Mouse (Mus musculus) embryonic facial prominence, embryonic 10.5 days (tissue): ENCODE data around the gene Stard3. TPM values are rescaled to one million over a fixed set of nuclear protein-coding genes. Genes with fewer than 3 reads are reported as not detected.

Experiments used
- DNase-seq: peaks from one replicate; pipeline ENCODE4 v3.0.0-alpha.2; 2017; ENCODE audit warnings: low spot score
- H3K27ac ChIP-seq: fragments of 300-500 bp; sonication (generic); replicated peaks from 2 replicates; pipeline ENCODE4 v1.5.1; 2016; ENCODE audit warnings: mild to moderate bottlenecking
- H3K27me3 ChIP-seq: fragments of 300-500 bp; sonication (generic); replicated peaks from 2 replicates; pipeline ENCODE4 v1.6.1; 2016; ENCODE audit warnings: low read depth, mild to moderate bottlenecking; ENCODE audit not compliant: poor library complexity, severe bottlenecking
- H3K36me3 ChIP-seq: fragments of 300-500 bp; sonication (generic); replicated peaks from 2 replicates; pipeline ENCODE4 v1.6.1; 2016; ENCODE audit warnings: mild to moderate bottlenecking, moderate library complexity
- H3K4me1 ChIP-seq: fragments of 300-500 bp; sonication (generic); 2 replicates; pipeline ENCODE4 v1.6.1; 2016
- H3K4me3 ChIP-seq: fragments of 300-500 bp; sonication (generic); 2 replicates; pipeline ENCODE4 v1.5.1; 2016; ENCODE audit warnings: mild to moderate bottlenecking, moderate library complexity
- H3K9me3 ChIP-seq: fragments of 300-500 bp; sonication (generic); 2 replicates; pipeline ENCODE4 v1.6.1; 2016; ENCODE audit warnings: mild to moderate bottlenecking
- WGBS: fragments of 180-500 bp; shearing (Covaris S2); methylation state at CpG from one replicate; pipeline ENCODE4 v1.1.7; 2016; 5-methylcytosine and 5-hydroxymethylcytosine counted together
- polyA plus RNA-seq: library from polyadenylated mRNA; unstranded; fragments of >200 nt; fragmentation: Nextera tagmentation; extraction: Ambion mirVana; gene quantifications from 2 replicates; pipeline ENCODE4 v1.2.1, GENCODE M21; 2016

Stard3 gene
- polyA plus RNA-seq, 1 experiment from 2014 or later, result 40.8 TPM

GRCm38 (mm10) chr11:98331401-98331800, 26.8 kb upstream of the Stard3 start:
- no peak for DNase-seq
- Histone ChIP-seq H3K27me3 (peaks cover 100% of the 10 kb centered on the region), H3K9me3 (no peaks in the 10 kb centered on the region), H3K36me3 (no peaks in the 10 kb centered on the region), H3K4me3 (no peak overlapping the region), H3K27ac (no peak overlapping the region), H3K4me1 (peaks cover 37% of the 10 kb centered on the region)
- 68% methylated on average over 1 of the region's 1 CpGs for WGBS

GRCm38 (mm10) chr11:98332186-98332585, 26.0 kb upstream of the Stard3 start:
- Histone ChIP-seq H3K4me3 (no peak overlapping the region), H3K9me3 (no peaks in the 10 kb centered on the region), H3K27ac (no peak overlapping the region), H3K36me3 (no peaks in the 10 kb centered on the region), H3K27me3 (peaks cover 100% of the 10 kb centered on the region), H3K4me1 (peaks cover 31% of the 10 kb centered on the region)
- DNase-seq, result no peak
- 75% methylated on average over 3 of the region's 3 CpGs for WGBS

GRCm38 (mm10) chr11:98332841-98333240, 25.3 kb upstream of the Stard3 start:
- Histone ChIP-seq H3K36me3 (no peaks in the 10 kb centered on the region), H3K4me1 (peaks cover 25% of the 10 kb centered on the region), H3K27me3 (peaks cover 100% of the 10 kb centered on the region), H3K9me3 (no peaks in the 10 kb centered on the region), H3K4me3 (no peak overlapping the region), H3K27ac (no peak overlapping the region)
- 79% methylated on average over 4 of the region's 4 CpGs for WGBS
- no peak for DNase-seq

- no peak for DNase-seq
- no peaks in the 10 kb centered on the region for H3K9me3 ChIP-seq
- peaks cover 100% of the 10 kb centered on the region for H3K27me3 ChIP-seq
- 76% methylated on average over 10 of the region's 10 CpGs for WGBS
- H3K27ac ChIP-seq, result no peak overlapping the region
- no peaks in the 10 kb centered on the region for H3K36me3 ChIP-seq
- H3K4me3 ChIP-seq, result no peak overlapping the region
- peaks cover 21% of the 10 kb centered on the region for H3K4me1 ChIP-seq
Measured at GRCm38 (mm10) chr11:98333263-98333696, 24.9 kb upstream of the Stard3 start.

DNA sequence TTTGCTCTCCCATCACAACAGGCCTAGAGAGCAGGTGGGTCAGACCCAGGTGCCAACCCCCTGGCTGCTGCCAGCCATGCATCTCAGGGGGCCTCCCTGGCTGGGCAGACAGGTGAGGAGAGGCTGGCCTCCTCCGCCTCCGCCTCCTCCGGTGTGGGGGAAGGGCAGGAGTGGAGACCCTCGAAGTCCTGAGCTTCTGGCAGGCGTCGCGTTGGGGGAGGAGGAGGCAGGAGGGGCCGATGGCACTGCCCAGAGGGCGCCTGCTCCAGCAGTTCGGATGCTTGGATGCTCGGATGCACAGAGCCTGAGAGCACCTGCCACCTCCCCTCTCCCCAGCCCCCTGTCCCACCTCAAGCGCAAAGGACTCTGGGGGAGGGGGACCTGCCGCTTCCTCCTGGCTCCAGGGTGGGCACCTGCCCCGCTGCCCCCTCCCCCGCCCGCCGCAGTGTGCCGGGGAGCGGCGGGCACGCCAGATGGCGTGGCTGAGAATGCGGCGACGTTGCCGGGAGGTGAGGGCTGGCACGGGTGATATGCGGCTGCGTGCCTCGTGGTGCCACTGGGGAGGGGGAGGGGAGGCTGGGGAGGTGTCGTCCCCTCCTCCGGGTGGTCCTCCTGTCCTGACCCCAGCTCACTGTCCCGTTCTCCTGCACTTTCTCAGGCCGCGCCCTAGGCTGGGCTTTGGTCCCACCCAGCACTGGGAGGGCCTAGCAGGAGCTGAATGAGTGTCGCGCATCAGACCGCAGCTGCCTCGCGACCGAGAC, 24.0 kb upstream of the Stard3 start:
- peaks cover 23% of the 10 kb centered on the region for H3K4me1 ChIP-seq
- no peaks in the 10 kb centered on the region for H3K36me3 ChIP-seq
- no peaks in the 10 kb centered on the region for H3K9me3 ChIP-seq
- H3K27ac ChIP-seq, result no peak overlapping the region
- 3% methylated on average over 41 of the region's 41 CpGs for WGBS
- DNase-seq, result no peak
- H3K27me3 ChIP-seq, result peaks cover 100% of the 10 kb centered on the region
- H3K4me3 ChIP-seq, result peak overlapping the region; percentile 41

GRCm38 (mm10) chr11:98335250-98335649, 22.9 kb upstream of the Stard3 start:
- Histone ChIP-seq H3K27ac (no peak overlapping the region), H3K9me3 (no peaks in the 10 kb centered on the region), H3K27me3 (peaks cover 100% of the 10 kb centered on the region), H3K36me3 (no peaks in the 10 kb centered on the region), H3K4me1 (peaks cover 26% of the 10 kb centered on the region), H3K4me3 (no peak overlapping the region)
- no peak for DNase-seq
- WGBS, result 8% methylated on average over 9 of the region's 9 CpGs

- DNase-seq, result no peak
- 16% methylated on average over 13 of the region's 13 CpGs for WGBS
- Histone ChIP-seq H3K36me3 (no peaks in the 10 kb centered on the region), H3K4me3 (no peak overlapping the region), H3K4me1 (peaks cover 26% of the 10 kb centered on the region), H3K9me3 (no peaks in the 10 kb centered on the region), H3K27ac (no peak overlapping the region), H3K27me3 (peaks cover 99% of the 10 kb centered on the region)
Measured at GRCm38 (mm10) chr11:98336245-98337107, 21.7 kb upstream of the Stard3 start.

GRCm38 (mm10) chr11:98338507-98338961, 19.6 kb upstream of the Stard3 start:
- no peak for DNase-seq

DNA sequence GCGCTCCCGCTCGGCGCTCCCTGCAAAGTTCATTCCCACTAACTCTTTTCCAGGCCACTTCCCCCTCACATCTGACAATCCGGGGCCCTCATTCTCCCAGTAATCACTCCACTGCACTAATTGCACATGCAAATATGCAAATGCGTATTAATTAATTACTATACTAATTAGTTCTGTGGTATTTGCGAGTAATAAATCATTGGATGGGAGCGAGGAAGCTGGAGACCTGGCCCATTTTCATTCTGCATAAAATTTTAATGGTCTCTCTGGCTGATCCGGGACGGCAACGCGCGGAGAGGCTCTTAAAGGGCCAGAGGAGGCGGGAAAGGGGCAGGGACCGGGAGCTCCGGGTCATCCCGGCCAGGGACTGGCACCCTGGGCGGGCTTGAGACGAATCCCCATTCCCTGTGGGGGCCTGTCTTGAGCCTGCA, 19.1 kb upstream of the Stard3 start:
- WGBS, result under 1% methylated on average over 19 of the region's 19 CpGs
- H3K36me3 ChIP-seq, result no peaks in the 10 kb centered on the region
- peak overlapping the region; percentile 58 for H3K4me3 ChIP-seq
- DNase-seq, result no peak
- H3K27ac ChIP-seq, result no peak overlapping the region
- H3K9me3 ChIP-seq, result no peaks in the 10 kb centered on the region
- H3K27me3 ChIP-seq, result peaks cover 99% of the 10 kb centered on the region
- peaks cover 33% of the 10 kb centered on the region for H3K4me1 ChIP-seq

More at GRCm38 (mm10) chr11:98338507-98338961, 19.6 kb upstream of the Stard3 start:
- Histone ChIP-seq H3K27ac (no peak overlapping the region), H3K4me3 (peak overlapping the region; percentile 58), H3K27me3 (peaks cover 99% of the 10 kb centered on the region), H3K9me3 (no peaks in the 10 kb centered on the region), H3K4me1 (peaks cover 36% of the 10 kb centered on the region), H3K36me3 (no peaks in the 10 kb centered on the region)
- WGBS, result under 1% methylated on average over 57 of the region's 57 CpGs

GRCm38 (mm10) chr11:98339679-98340287, 18.4 kb upstream of the Stard3 start:
- 7% methylated on average over 11 of the region's 11 CpGs for WGBS
- Histone ChIP-seq H3K4me3 (peak overlapping the region; percentile 58; the same call in 1 of the 2 replicates), H3K9me3 (no peaks in the 10 kb centered on the region), H3K36me3 (no peaks in the 10 kb centered on the region), H3K27me3 (peaks cover 99% of the 10 kb centered on the region), H3K4me1 (peaks cover 26% of the 10 kb centered on the region), H3K27ac (no peak overlapping the region)
- DNase-seq, result no peak

DNA sequence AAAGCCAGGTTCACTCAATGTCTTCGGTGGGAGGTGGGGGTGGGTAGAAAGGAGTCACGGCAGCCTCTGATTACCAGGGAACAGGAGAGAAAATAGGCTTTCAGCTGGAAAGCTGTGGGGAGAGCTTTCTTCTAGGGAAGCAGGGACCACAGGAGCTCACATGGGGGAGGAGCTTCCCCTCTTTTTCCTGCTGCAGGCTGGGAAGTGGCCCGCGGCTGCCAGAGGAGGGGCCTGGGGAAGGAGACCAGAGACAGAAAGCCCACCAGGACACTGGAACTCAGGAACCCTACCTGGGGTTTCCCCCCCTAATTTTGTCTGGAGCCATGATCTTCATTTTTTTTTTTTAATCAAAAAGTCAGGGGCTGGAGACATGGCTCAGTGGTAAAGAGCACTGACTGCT, 17.6 kb upstream of the Stard3 start:
- Histone ChIP-seq H3K4me1 (peaks cover 28% of the 10 kb centered on the region), H3K27ac (no peak overlapping the region), H3K36me3 (no peaks in the 10 kb centered on the region), H3K4me3 (no peak overlapping the region), H3K27me3 (peaks cover 99% of the 10 kb centered on the region), H3K9me3 (no peaks in the 10 kb centered on the region)
- WGBS, result 2% methylated on average over 4 of the region's 4 CpGs
- DNase-seq, result no peak

- H3K4me3 ChIP-seq, result no peak overlapping the region
- DNase-seq, result no peak
- no peak overlapping the region for H3K27ac ChIP-seq
- H3K27me3 ChIP-seq, result peaks cover 99% of the 10 kb centered on the region
- H3K4me1 ChIP-seq, result peaks cover 29% of the 10 kb centered on the region
- WGBS, result 52% methylated on average over 4 of the region's 4 CpGs
- H3K36me3 ChIP-seq, result no peaks in the 10 kb centered on the region
- no peaks in the 10 kb centered on the region for H3K9me3 ChIP-seq
Measured at GRCm38 (mm10) chr11:98341174-98341573, 17.0 kb upstream of the Stard3 start.
